Mouse (Mus musculus): Measurements from ENCODE around the gene Togaram2. TPM values are rescaled to one million over a fixed set of nuclear protein-coding genes. Genes with fewer than 3 reads are reported as not detected.

Gene Togaram2
- polyA plus RNA-seq, 1 experiment, result 0.06 TPM

GRCm38 (mm10) chr17:71662751-71663250 is 10.3 kb upstream of the Togaram2 start:
- Histone ChIP-seq H3K27me3 (replicated peaks; ENCODE audit: control insufficient read depth, insufficient read depth, low read length) (no peaks in the 10 kb centered on the region), H3K4me1 (ENCODE audit: control insufficient read depth, insufficient read depth, low read length) (no peaks in the 10 kb centered on the region), H3K27ac (ENCODE audit: insufficient read depth, low read depth, low read length) (no peak overlapping the region), H3K36me3 (ENCODE audit: control insufficient read depth, insufficient read depth, low read length) (peaks cover 1% of the 10 kb centered on the region; the same call in 1 of the 2 replicates), H3K4me3 (ENCODE audit: insufficient read depth, low read depth, low read length) (peak overlapping the region; percentile 45)
- DNase-seq, result peak; percentile 70
- 9% methylated on average over 21 of the region's 21 CpGs for WGBS
- TF ChIP-seq CTCF (conservative IDR thresholded peaks at IDR 0.05; ENCODE audit: insufficient read depth, insufficient read length, low read depth, low read length) (peak; percentile 86), POLR2A (IDR thresholded peaks at IDR 0.05; ENCODE audit: low read depth, low read length) (no peak)

- Histone ChIP-seq H3K36me3 (ENCODE audit: control insufficient read depth, insufficient read depth, low read length) (no peaks in the 10 kb centered on the region), H3K27me3 (replicated peaks; ENCODE audit: control insufficient read depth, insufficient read depth, low read length) (no peaks in the 10 kb centered on the region), H3K27ac (ENCODE audit: insufficient read depth, low read depth, low read length) (no peak overlapping the region), H3K4me1 (ENCODE audit: control insufficient read depth, insufficient read depth, low read length) (no peaks in the 10 kb centered on the region), H3K4me3 (ENCODE audit: insufficient read depth, low read depth, low read length) (no peak overlapping the region)
- DNase-seq, result no peak
- TF ChIP-seq POLR2A (IDR thresholded peaks at IDR 0.05; ENCODE audit: low read depth, low read length) (no peak), CTCF (conservative IDR thresholded peaks at IDR 0.05; ENCODE audit: insufficient read depth, insufficient read length, low read depth, low read length) (no peak)
- WGBS, result 83% methylated on average over 6 of the region's 6 CpGs
These were observed 9.6 kb upstream of the Togaram2 start for GRCm38 (mm10) chr17:71663491-71663890.

GRCm38 (mm10) chr17:71664172-71664571 is 8.9 kb upstream of the Togaram2 start:
- DNase-seq, result no peak
- Histone ChIP-seq H3K27ac (ENCODE audit: insufficient read depth, low read depth, low read length) (no peak overlapping the region), H3K4me3 (ENCODE audit: insufficient read depth, low read depth, low read length) (no peak overlapping the region), H3K27me3 (replicated peaks; ENCODE audit: control insufficient read depth, insufficient read depth, low read length) (no peaks in the 10 kb centered on the region), H3K36me3 (ENCODE audit: control insufficient read depth, insufficient read depth, low read length) (no peaks in the 10 kb centered on the region), H3K4me1 (ENCODE audit: control insufficient read depth, insufficient read depth, low read length) (no peaks in the 10 kb centered on the region)
- TF ChIP-seq POLR2A (IDR thresholded peaks at IDR 0.05; ENCODE audit: low read depth, low read length), result no peak
- no peak for TF ChIP-seq CTCF (conservative IDR thresholded peaks at IDR 0.05; ENCODE audit: insufficient read depth, insufficient read length, low read depth, low read length)
- 71% methylated on average over 1 of the region's 1 CpGs for WGBS

- no peaks in the 10 kb centered on the region for H3K36me3 ChIP-seq (ENCODE audit: control insufficient read depth, insufficient read depth, low read length)
- 90% methylated on average over 4 of the region's 4 CpGs for WGBS
- no peaks in the 10 kb centered on the region for H3K27me3 ChIP-seq (replicated peaks; ENCODE audit: control insufficient read depth, insufficient read depth, low read length)
- no peak overlapping the region for H3K27ac ChIP-seq (ENCODE audit: insufficient read depth, low read depth, low read length)
- no peak for DNase-seq
- no peaks in the 10 kb centered on the region for H3K4me1 ChIP-seq (ENCODE audit: control insufficient read depth, insufficient read depth, low read length)
- no peak for TF ChIP-seq POLR2A (IDR thresholded peaks at IDR 0.05; ENCODE audit: low read depth, low read length)
- TF ChIP-seq CTCF (conservative IDR thresholded peaks at IDR 0.05; ENCODE audit: insufficient read depth, insufficient read length, low read depth, low read length), result no peak
- no peak overlapping the region for H3K4me3 ChIP-seq (ENCODE audit: insufficient read depth, low read depth, low read length)
These were observed 7.9 kb upstream of the Togaram2 start for GRCm38 (mm10) chr17:71665201-71665600.

- DNase-seq, result no peak
- Histone ChIP-seq H3K27ac (ENCODE audit: insufficient read depth, low read depth, low read length) (no peak overlapping the region), H3K36me3 (ENCODE audit: control insufficient read depth, insufficient read depth, low read length) (no peaks in the 10 kb centered on the region), H3K27me3 (replicated peaks; ENCODE audit: control insufficient read depth, insufficient read depth, low read length) (no peaks in the 10 kb centered on the region), H3K4me3 (ENCODE audit: insufficient read depth, low read depth, low read length) (no peak overlapping the region), H3K4me1 (ENCODE audit: control insufficient read depth, insufficient read depth, low read length) (no peaks in the 10 kb centered on the region)
- 79% methylated on average over 5 of the region's 5 CpGs for WGBS
- 0 out of 2 replicates have a peak, but pooled peaks have one; percentile 16 for TF ChIP-seq CTCF (conservative IDR thresholded peaks at IDR 0.05; ENCODE audit: insufficient read depth, insufficient read length, low read depth, low read length)
- TF ChIP-seq POLR2A (IDR thresholded peaks at IDR 0.05; ENCODE audit: low read depth, low read length), result no peak
These were observed 3.5 kb upstream of the Togaram2 start for GRCm38 (mm10) chr17:71669511-71669910.

- no peak overlapping the region for H3K27ac ChIP-seq (ENCODE audit: insufficient read depth, low read depth, low read length)
- 72% methylated on average over 17 of the region's 17 CpGs for WGBS
- H3K4me1 ChIP-seq (ENCODE audit: control insufficient read depth, insufficient read depth, low read length), result no peaks in the 10 kb centered on the region
- TF ChIP-seq CTCF (conservative IDR thresholded peaks at IDR 0.05; ENCODE audit: insufficient read depth, insufficient read length, low read depth, low read length), result peak; percentile 45
- TF ChIP-seq POLR2A (IDR thresholded peaks at IDR 0.05; ENCODE audit: low read depth, low read length), result no peak
- peak; percentile 27 for DNase-seq
- no peaks in the 10 kb centered on the region for H3K36me3 ChIP-seq (ENCODE audit: control insufficient read depth, insufficient read depth, low read length)
- H3K27me3 ChIP-seq (replicated peaks; ENCODE audit: control insufficient read depth, insufficient read depth, low read length), result no peaks in the 10 kb centered on the region
- no peak overlapping the region for H3K4me3 ChIP-seq (ENCODE audit: insufficient read depth, low read depth, low read length)
These were observed 1.1 kb upstream of the Togaram2 start for GRCm38 (mm10) chr17:71671840-71672546.

- TF ChIP-seq CTCF (conservative IDR thresholded peaks at IDR 0.05; ENCODE audit: insufficient read depth, insufficient read length, low read depth, low read length) (no peak), POLR2A (IDR thresholded peaks at IDR 0.05; ENCODE audit: low read depth, low read length) (no peak)
- no peaks in the 10 kb centered on the region for H3K36me3 ChIP-seq (ENCODE audit: control insufficient read depth, insufficient read depth, low read length)
- no peak overlapping the region for H3K4me3 ChIP-seq (ENCODE audit: insufficient read depth, low read depth, low read length)
- DNase-seq, result no peak
- no peak overlapping the region for H3K27ac ChIP-seq (ENCODE audit: insufficient read depth, low read depth, low read length)
- 32% methylated on average over 9 of the region's 9 CpGs for WGBS
- H3K4me1 ChIP-seq (ENCODE audit: control insufficient read depth, insufficient read depth, low read length), result no peaks in the 10 kb centered on the region
- H3K27me3 ChIP-seq (replicated peaks; ENCODE audit: control insufficient read depth, insufficient read depth, low read length), result no peaks in the 10 kb centered on the region
These were observed 875 bp downstream of the Togaram2 start for GRCm38 (mm10) chr17:71673936-71674335.
